Mouse (Mus musculus) right cerebral cortex, adult 18-20 months (tissue): ENCODE measurements around the gene Khnyn.

Experiments
- DNase-seq: peaks from one replicate; pipeline ENCODE4 v3.0.0; 2022; ENCODE audit warnings: mixed read lengths

The Khnyn gene

DNA sequence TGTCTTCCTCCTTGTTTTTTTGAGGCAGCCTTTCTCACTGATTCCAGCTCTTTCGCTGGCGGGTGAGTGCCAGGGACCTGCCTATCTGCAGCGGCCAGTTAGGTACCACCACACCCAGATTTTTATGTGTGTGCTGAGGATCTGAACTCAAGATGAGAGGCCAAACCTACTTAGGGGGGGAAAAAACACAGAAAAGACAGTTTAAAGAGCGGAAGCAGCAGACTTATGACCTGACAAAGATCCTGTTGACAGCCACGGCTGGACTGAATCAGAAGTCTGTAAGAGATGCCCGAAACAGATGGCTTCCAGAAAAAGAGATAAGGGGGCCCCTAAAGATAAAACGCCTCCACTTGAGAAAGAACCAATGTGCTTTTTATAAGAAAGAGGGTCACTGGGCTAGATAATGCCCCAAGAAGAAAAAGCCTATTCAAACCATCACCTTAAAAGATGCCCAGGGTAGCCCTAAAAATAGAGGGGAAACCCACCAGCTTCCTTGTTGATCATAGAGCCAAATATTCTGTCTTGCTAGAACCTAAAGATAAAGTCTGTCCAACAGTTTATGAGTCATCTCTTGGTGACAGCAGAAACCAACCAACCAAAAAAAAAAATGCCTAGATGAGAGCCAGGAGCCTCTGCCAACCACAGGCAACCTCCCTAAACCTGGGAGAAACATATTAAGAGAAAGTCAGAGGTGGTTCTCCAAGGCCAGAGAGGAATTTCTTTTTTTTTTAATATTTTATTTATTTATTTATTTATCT lies 37.9 kb downstream of the Khnyn start:
- no peak for DNase-seq

GRCm38 (mm10) chr14:55926847-55927246 lies 42.1 kb downstream of the Khnyn start:
- no peak for DNase-seq

- no peak for DNase-seq
Observed at GRCm38 (mm10) chr14:55929263-55929997, 44.7 kb downstream of the Khnyn start.

DNA sequence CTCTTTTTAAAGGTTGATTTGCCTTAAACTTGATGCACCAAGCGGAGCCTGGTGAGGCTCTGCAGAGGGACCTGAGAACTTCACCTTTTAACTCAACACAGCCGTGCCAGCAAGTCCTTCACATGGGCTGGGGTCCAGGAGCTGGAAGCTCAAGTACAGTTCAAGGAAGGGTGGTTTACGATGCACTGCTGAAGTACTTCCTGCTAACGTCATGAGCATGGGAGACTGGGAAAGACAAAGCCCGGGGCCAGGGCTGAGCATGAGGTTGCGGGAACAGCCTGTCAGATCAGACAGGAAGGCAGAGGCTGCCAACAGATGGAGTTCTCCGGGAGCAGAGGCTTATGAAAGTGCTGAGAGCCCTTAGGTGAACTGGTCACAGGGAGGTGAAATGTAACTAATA lies 48.8 kb downstream of the Khnyn start:
- DNase-seq: no peak

DNA sequence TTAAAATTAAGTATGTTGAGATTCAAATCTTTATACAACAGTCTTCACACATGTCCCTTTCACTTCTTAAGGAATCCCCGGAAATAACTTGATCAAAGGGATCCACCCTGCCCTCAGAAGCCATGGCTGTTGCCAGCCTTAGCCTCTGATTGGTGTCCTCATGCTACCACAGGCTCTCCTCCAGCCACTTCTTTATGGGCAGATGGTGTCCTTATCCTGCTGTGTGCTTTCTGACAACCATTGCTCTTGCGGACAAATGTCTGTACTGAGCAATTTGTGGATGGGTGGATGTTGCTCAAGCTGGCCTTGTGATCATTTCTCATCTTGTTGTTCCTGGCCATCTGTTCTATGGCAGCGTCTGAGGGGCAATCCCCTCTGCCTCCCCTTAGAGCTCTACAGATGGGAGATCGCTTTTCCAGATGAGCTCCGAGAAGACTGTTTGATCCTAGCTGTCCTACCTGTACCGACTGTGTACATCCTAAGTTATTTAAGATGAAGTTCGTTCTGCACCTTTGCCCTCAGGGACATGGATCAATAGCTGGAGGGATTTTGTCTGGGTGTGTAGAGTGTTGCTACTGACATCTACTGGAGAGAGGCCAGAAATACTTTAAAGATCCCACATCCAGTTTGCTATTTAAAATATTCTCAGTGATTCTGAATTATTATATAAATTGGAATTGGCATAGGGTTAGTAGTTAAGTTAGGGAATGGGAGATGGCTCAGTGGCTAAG lies 55.5 kb downstream of the Khnyn start:
- no peak for DNase-seq

DNA sequence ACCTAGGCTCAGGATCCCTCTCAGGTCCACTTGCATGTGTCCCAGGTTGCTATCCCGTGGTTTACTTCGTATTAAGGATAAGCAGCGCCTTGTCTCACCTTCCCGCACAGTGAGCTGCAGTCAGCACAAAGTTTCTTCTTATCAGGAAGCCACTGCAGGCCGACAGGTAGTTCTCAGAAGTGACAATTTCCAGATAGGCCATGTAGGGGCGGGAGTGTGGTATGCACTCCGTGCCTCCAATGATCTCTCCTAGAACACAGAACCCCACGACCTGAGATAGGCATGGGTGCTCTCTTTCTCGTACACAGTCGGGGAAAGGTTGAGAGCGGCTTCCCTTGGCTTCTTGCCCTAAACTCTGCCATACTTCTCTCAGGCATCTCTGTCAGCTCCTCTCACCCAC lies 58.9 kb downstream of the Khnyn start:
- DNase-seq: no peak

GRCm38 (mm10) chr14:55944575-55944974 lies 59.8 kb downstream of the Khnyn start, which contains the start of gene Cma1:
Gene Cma1, minus strand, starts transcription at chr14:55944675.
- no peak for DNase-seq

GRCm38 (mm10) chr14:55946269-55946969 lies 61.7 kb downstream of the Khnyn start:
- DNase-seq: no peak
